12 mouse cellular contexts compared by ENCODE assay signal in the genomic region with DNA sequence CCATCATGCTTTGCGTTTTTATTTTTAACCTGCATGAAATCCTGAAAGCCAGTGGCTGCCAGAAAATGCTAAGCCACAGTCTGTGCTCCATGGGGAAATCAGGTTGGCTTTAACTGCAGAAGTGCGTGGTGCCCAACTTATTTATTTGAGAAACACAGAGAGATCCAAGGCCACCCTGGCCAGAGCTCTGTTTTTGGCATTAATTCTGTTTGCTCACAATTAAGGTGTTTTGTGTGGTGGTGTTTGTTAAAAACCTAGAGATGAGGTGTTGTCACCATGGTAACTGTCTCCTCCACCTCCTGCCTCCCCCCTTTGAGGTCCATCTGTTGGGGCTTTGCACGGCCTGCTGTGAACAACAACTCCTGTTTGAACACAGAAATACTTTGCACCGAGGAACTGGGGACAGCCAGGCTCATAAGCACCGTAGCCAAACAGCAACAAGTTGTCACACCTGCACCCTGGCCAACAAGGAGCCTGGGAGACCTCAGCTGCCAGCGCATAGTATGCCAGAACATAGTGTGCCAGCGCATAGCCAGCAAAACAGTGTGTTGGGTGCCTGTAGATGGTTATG. TPM values are rescaled to one million over a fixed set of nuclear protein-coding genes. Genes with fewer than 3 reads are reported as not detected.
DNase-seq lines count a peak whose midpoint lies in the region; ATAC-seq and TF ChIP-seq lines count a peak whose summit lies in the region.
"Had no signal": no experiment of that assay in that cellular context is flagged by ENCODE, and none has a peak within 500 bp of the region (broad histone marks: within the 10 kb centered on the region; RNA-seq: fewer than 3 reads in every experiment).

No protein-coding gene starts in this region.

- no peak overlapping the region for H3K4me3 ChIP-seq in forebrain, embryonic 13.5 days
- no peak overlapping the region for H3K4me3 ChIP-seq in forebrain, embryonic 11.5 days (ENCODE audit: low read depth, low read length)
- no peak overlapping the region for H3K4me3 ChIP-seq in midbrain, postnatal 0 days (ENCODE audit: low read depth, low read length)
- H3K4me3 ChIP-seq: heart, embryonic 10.5 days; megakaryocyte, embryonic 14.5 days had no signal

- H3K4me1 ChIP-seq in forebrain, embryonic 13.5 days, result peaks cover 40% of the 10 kb centered on the region
- peaks cover 6% of the 10 kb centered on the region; the same call in 1 of the 2 replicates for H3K4me1 ChIP-seq in forebrain, embryonic 11.5 days (replicated peaks; ENCODE audit: control insufficient read depth, insufficient read depth, low read length)
- H3K4me1 ChIP-seq in midbrain, postnatal 0 days (ENCODE audit: insufficient read depth, low read length), result peaks cover 6% of the 10 kb centered on the region; the same call in 1 of the 2 replicates
- H3K4me1 ChIP-seq: megakaryocyte, embryonic 14.5 days had no signal

- H3K27me3 ChIP-seq in forebrain, embryonic 13.5 days, result 0 out of 2 replicates have a peak, but pooled peaks cover 8% of the 10 kb centered on the region
- H3K27me3 ChIP-seq in forebrain, embryonic 11.5 days (ENCODE audit: control insufficient read depth, insufficient read depth, low read length), result no peaks in the 10 kb centered on the region
- no peaks in the 10 kb centered on the region for H3K27me3 ChIP-seq in midbrain, postnatal 0 days (ENCODE audit: insufficient read depth, low read length)

- no peak overlapping the region for H3K4me2 ChIP-seq in forebrain, embryonic 13.5 days
- H3K4me2 ChIP-seq in forebrain, embryonic 11.5 days (ENCODE audit: low read depth, low read length, severe bottlenecking), result no peak overlapping the region
- H3K4me2 ChIP-seq in midbrain, postnatal 0 days (ENCODE audit: low read depth, low read length, poor library complexity, severe bottlenecking), result no peak overlapping the region

- H3K9ac ChIP-seq in forebrain, embryonic 13.5 days, result no peak overlapping the region
- H3K9ac ChIP-seq in forebrain, embryonic 11.5 days (ENCODE audit: low read length), result no peak overlapping the region
- H3K9ac ChIP-seq in midbrain, postnatal 0 days (replicated peaks; ENCODE audit: low read length, poor library complexity, severe bottlenecking), result no peak overlapping the region

- H3K27ac ChIP-seq in forebrain, embryonic 13.5 days, result peak overlapping the region; percentile 16
- H3K27ac ChIP-seq in forebrain, embryonic 11.5 days (ENCODE audit: low read depth, low read length), result no peak overlapping the region
- H3K27ac ChIP-seq in midbrain, postnatal 0 days (ENCODE audit: low read depth, low read length), result no peak overlapping the region
- H3K27ac ChIP-seq: heart, embryonic 10.5 days had no signal

- WGBS in forebrain, embryonic 13.5 days, result 40% methylated on average over 7 of the region's 7 CpGs
- 64% methylated on average over 7 of the region's 7 CpGs for WGBS in forebrain, embryonic 11.5 days
- 41% methylated on average over 7 of the region's 7 CpGs for WGBS in midbrain, postnatal 0 days

- no peaks in the 10 kb centered on the region for H3K36me3 ChIP-seq in forebrain, embryonic 13.5 days (ENCODE audit: poor library complexity, severe bottlenecking)
- H3K36me3 ChIP-seq in forebrain, embryonic 11.5 days (ENCODE audit: control insufficient read depth, insufficient read depth, low read length), result no peaks in the 10 kb centered on the region
- H3K36me3 ChIP-seq in midbrain, postnatal 0 days (ENCODE audit: insufficient read depth, low read length), result no peaks in the 10 kb centered on the region
- H3K36me3 ChIP-seq: heart, embryonic 10.5 days had no signal

- ATAC-seq in forebrain, embryonic 13.5 days, result peak; percentile 71
- ATAC-seq in forebrain, embryonic 11.5 days (replicated peaks; ENCODE audit: low FRiP score), result no peak
- no peak; the same call in 1 of the 2 replicates for ATAC-seq in midbrain, postnatal 0 days (ENCODE audit: low FRiP score)
- ATAC-seq in erythroid progenitor cell, adult 5-6 weeks (replicated peaks; ENCODE audit: low FRiP score, poor library complexity, severe bottlenecking), result no peak

- DNase-seq in forebrain, embryonic 11.5 days (ENCODE audit: low spot score), result no peak
- peak; percentile 56 to 71 for DNase-seq in cerebellum, postnatal 25 days
- DNase-seq in layer of hippocampus, adult 9-11 months, result peak; percentile 86
- peak; percentile 65 for DNase-seq in midbrain, postnatal 0 days (ENCODE audit: low spot score)
- no peak for DNase-seq in urinary bladder, postnatal 14 days (ENCODE audit: low spot score)
- no peak for DNase-seq in heart, postnatal 4 days
- DNase-seq: embryo, embryonic 11 days; kidney, postnatal 36 days had no signal

- no peaks in the 10 kb centered on the region for H3K9me3 ChIP-seq in forebrain, embryonic 13.5 days (replicated peaks)
- H3K9me3 ChIP-seq in forebrain, embryonic 11.5 days (ENCODE audit: control insufficient read depth, low read length), result no peaks in the 10 kb centered on the region
- no peaks in the 10 kb centered on the region for H3K9me3 ChIP-seq in midbrain, postnatal 0 days (ENCODE audit: low read length)
- H3K9me3 ChIP-seq: heart, embryonic 10.5 days; megakaryocyte, embryonic 14.5 days had no signal

- TF ChIP-seq CTCF in midbrain, postnatal 0 days (IDR thresholded peaks at IDR 0.05), result no peak

RNA-seq across cellular contexts. Expression of gene Msx1, which starts 35.9 kb away (rescaled TPM):
- 17.7 and 20.2 TPM in 2 replicates for polyA plus RNA-seq in forebrain, embryonic 13.5 days (2015; fragmentation: Nextera tagmentation; extraction: Ambion mirVana)
- 164 and 175 TPM in 2 replicates for polyA plus RNA-seq in forebrain, embryonic 11.5 days (2014; fragmentation: Nextera tagmentation; extraction: Ambion mirVana)
- 12.2 and 12.3 TPM in 2 replicates for total RNA-seq in midbrain, postnatal 0 days (2014; rRNA removed)
- polyA plus RNA-seq in midbrain, postnatal 0 days (2015; fragmentation: Nextera tagmentation; extraction: Ambion mirVana), result 8.0 and 8.3 TPM in 2 replicates
- 1 to 10 TPM; 4.7 to 4.9 TPM for total RNA-seq in heart, postnatal 4 days (2021)
- not detected in 2 replicates for total RNA-seq in erythroid progenitor cell, adult 5-6 weeks (2015; ENCODE audit: low replicate concordance)
- not detected in 2 replicates for total RNA-seq in erythroid progenitor cell, adult 5-6 weeks (2017; ENCODE audit: low replicate concordance)

Comparison
In these comparisons a context has a peak if more than half of its experiments do, and no peak if none do; other contexts are left out.
1. DNase-seq: peak in cerebellum, postnatal 25 days (2 of 2), layer of hippocampus, adult 9-11 months (single experiment) and midbrain, postnatal 0 days (single experiment); none in forebrain, embryonic 11.5 days (single experiment), urinary bladder, postnatal 14 days (single experiment) and heart, postnatal 4 days (single experiment).
2. RNA of gene Msx1, which starts 35.9 kb away (total RNA-seq): 12.2 to 12.3 TPM in midbrain, postnatal 0 days and 4.7 to 4.9 TPM in heart, postnatal 4 days; not detected in erythroid progenitor cell, adult 5-6 weeks; every median in the first group is over 4 times any median in the second.